Mouse (Mus musculus): Measurements from ENCODE around the gene Bcl9. TPM values are rescaled to one million over a fixed set of nuclear protein-coding genes. Genes with fewer than 3 reads are reported as not detected.

The Bcl9 gene
- total and polyA plus RNA-seq, 3 experiments = 2.1 to 20.8 TPM; not detected in 1

DNA sequence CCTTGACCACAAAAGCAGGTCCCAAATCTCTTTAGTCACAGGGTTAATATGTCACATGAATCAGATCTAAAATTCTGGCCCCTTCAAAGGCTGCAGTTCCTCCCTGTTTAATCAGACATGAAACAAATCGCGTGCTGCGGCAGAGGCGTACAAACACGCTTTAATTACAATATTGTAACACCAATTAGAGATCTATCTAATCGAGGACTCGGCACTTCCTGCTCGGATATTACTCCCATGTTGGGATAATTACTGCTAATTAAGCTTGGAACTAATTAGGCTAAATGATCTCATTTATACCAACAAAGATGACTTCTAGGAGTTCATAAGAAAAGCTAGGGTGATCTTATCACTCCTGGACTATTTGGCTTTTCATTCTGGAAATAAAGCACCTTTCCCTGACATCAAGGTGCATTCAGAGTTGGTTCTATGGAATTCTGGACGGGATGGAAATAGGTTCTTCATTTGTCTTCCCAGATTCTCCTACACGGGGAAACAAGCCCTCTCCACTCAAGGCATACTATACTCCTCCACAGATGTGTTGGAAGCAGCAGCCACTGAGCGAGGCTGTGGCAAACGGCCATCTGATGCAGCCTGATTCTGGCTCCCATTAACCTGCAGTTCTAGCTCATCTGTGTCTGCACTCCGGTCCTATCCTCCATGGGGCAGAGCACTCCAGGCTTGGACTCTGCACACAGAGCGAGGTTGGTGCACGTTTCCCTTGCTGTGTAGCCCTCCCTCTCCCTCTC lies 31.9 kb downstream of the Bcl9 start:
- TF ChIP-seq MXI1 (IDR thresholded peaks at IDR 0.05; ENCODE audit: low read depth, low read length) (no peak), USF2 (IDR thresholded peaks at IDR 0.05; ENCODE audit: borderline replicate concordance in 1 of 2, insufficient read depth in 1 of 2, low read depth in 1 of 2, low read length in 2 of 2) (no peak), TAL1 (IDR thresholded peaks at IDR 0.05; ENCODE audit: low read length) (no peak), UBTF (IDR thresholded peaks at IDR 0.05; ENCODE audit: borderline replicate concordance, insufficient read depth, low read depth, low read length) (no peak), E2F4 (IDR thresholded peaks at IDR 0.05; ENCODE audit: borderline replicate concordance, low read depth, low read length) (no peak)
- H3K4me1 ChIP-seq (ENCODE audit: control insufficient read depth in 1 of 2, insufficient read depth in 2 of 2, low read length in 2 of 2) = no peaks in the 10 kb centered on the region; a peak in 2 of 4 replicates
- no peak for DNase-seq (ENCODE audit: low read depth, low spot score)

DNA sequence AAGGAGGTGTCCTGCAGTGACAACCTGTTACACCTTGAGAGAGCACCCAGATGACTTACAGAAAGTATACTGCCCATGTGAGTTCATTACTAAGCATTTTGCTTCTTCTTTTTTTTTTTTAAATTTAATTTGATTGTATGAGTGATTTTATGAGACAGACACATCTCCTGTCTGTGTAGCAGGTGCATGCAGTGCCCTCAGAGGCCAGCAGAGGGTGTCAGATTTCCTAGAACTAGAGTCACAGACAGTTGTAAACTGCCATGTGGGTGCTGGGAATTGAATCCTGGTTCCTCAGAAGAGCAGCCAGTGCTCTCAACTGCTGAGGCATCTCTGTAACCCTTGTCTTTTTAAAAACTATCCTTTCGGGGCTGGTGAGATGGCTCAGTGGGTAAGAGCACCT lies 35.5 kb downstream of the Bcl9 start:
- no peaks in the 10 kb centered on the region for H3K9me3 ChIP-seq (replicated peaks; ENCODE audit: insufficient read depth, low read length)
- DNase-seq (ENCODE audit: low read depth, low spot score) = peak; percentile 53
- H3K27me3 ChIP-seq (ENCODE audit: control insufficient read depth in 1 of 2, insufficient read depth in 2 of 2, low read length in 2 of 2) = peaks cover 0 to 1% of the 10 kb centered on the region in 2 experiments; a peak in 2 of 4 replicates
- no peaks in the 10 kb centered on the region for H3K79me2 ChIP-seq (ENCODE audit: control insufficient read depth, insufficient read depth, low read length, poor library complexity)
- no peak overlapping the region for H3K4me3 ChIP-seq (ENCODE audit: control insufficient read depth in 1 of 2, insufficient read depth in 1 of 2, low read depth in 2 of 2, low read length in 2 of 2)
- no peaks in the 10 kb centered on the region; a peak in 1 of 4 replicates for H3K4me1 ChIP-seq (ENCODE audit: control insufficient read depth in 1 of 2, insufficient read depth in 2 of 2, low read length in 2 of 2)
- H3K36me3 ChIP-seq (ENCODE audit: control insufficient read depth in 1 of 2, insufficient read depth in 2 of 2, low read length in 2 of 2) = no peaks in the 10 kb centered on the region
- H3K27ac ChIP-seq (ENCODE audit: control insufficient read depth, low read depth, low read length) = no peak overlapping the region
- H3K9ac ChIP-seq (ENCODE audit: control insufficient read depth, low read depth, low read length, poor library complexity, severe bottlenecking) = no peak overlapping the region
- TF ChIP-seq CTCF (IDR thresholded peaks at IDR 0.05 in 2 of 3, conservative IDR thresholded peaks at IDR 0.05 in 1 of 3; ENCODE audit: control insufficient read depth in 1 of 3, insufficient read depth in 1 of 3, low read depth in 2 of 3, low read length in 3 of 3, poor library complexity in 1 of 3, severe bottlenecking in 1 of 3) (peak; percentile 51 to 67 (median 58)), RAD21 (IDR thresholded peaks at IDR 0.05; ENCODE audit: low read depth, low read length) (peak; percentile 18), SMC3 (IDR thresholded peaks at IDR 0.05; ENCODE audit: low read depth, low read length) (peak; percentile 34), MAX (IDR thresholded peaks at IDR 0.05; ENCODE audit: low read length) (no peak), USF1 (IDR thresholded peaks at IDR 0.05; ENCODE audit: low read depth, low read length) (no peak), TBP (IDR thresholded peaks at IDR 0.05; ENCODE audit: low read depth, low read length) (0 out of 2 replicates have a peak, but pooled peaks have one; percentile 15)

More for the DNA sequence above, 31.9 kb downstream of the Bcl9 start:
- Histone ChIP-seq H3K9ac (ENCODE audit: control insufficient read depth, low read depth, low read length, poor library complexity, severe bottlenecking) (no peak overlapping the region), H3K27ac (ENCODE audit: control insufficient read depth, low read depth, low read length) (no peak overlapping the region), H3K4me3 (ENCODE audit: control insufficient read depth in 1 of 2, insufficient read depth in 1 of 2, low read depth in 2 of 2, low read length in 2 of 2) (no peak overlapping the region), H3K9me3 (replicated peaks; ENCODE audit: insufficient read depth, low read length) (no peaks in the 10 kb centered on the region), H3K36me3 (ENCODE audit: control insufficient read depth in 1 of 2, insufficient read depth in 2 of 2, low read length in 2 of 2) (no peaks in the 10 kb centered on the region), H3K79me2 (ENCODE audit: control insufficient read depth, insufficient read depth, low read length, poor library complexity) (no peaks in the 10 kb centered on the region), H3K27me3 (ENCODE audit: control insufficient read depth in 1 of 2, insufficient read depth in 2 of 2, low read length in 2 of 2) (no peaks in the 10 kb centered on the region; a peak in 1 of 4 replicates)

DNA sequence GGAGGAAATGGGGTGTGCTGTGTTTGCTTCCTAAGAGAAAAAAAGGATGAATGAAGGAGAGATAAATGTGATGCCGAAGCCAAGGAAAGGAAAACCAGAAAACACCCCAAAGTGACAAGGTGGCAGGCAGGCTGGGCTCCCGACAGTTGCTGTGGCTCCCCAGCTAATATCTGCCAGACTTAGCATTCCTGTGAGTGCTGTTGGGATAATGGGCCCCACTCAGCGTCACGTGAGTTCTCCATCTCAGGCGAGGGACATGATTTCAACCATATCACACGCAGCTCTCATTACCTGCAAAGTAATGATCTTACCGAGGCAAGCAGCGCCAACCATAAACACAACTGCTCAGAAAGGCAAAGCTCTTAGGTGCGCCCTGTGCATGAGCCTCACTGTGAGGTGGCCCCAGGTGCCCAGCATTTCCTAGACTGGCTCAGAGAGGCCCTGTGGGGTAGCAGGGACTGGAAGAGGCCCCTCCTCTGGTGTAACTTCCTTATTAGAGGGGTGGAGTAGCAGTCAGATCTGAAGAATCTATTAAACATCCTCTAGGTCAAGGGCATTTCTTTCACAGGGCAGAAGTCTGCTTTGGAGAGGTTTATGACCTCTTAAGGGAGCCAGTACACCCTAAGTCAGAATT lies 41.9 kb downstream of the Bcl9 start:
- H3K27ac ChIP-seq (ENCODE audit: control insufficient read depth, low read depth, low read length) = no peak overlapping the region
- H3K79me2 ChIP-seq (ENCODE audit: control insufficient read depth, insufficient read depth, low read length, poor library complexity) = no peaks in the 10 kb centered on the region
- no peak overlapping the region for H3K4me3 ChIP-seq (ENCODE audit: control insufficient read depth in 1 of 2, insufficient read depth in 1 of 2, low read depth in 2 of 2, low read length in 2 of 2)
- H3K36me3 ChIP-seq (ENCODE audit: control insufficient read depth in 1 of 2, insufficient read depth in 2 of 2, low read length in 2 of 2) = no peaks in the 10 kb centered on the region
- no peaks in the 10 kb centered on the region for H3K9me3 ChIP-seq (replicated peaks; ENCODE audit: insufficient read depth, low read length)
- H3K27me3 ChIP-seq (ENCODE audit: control insufficient read depth in 1 of 2, insufficient read depth in 2 of 2, low read length in 2 of 2) = peaks cover 6 to 7% of the 10 kb centered on the region in 2 experiments
- no peak for TF ChIP-seq RAD21 (IDR thresholded peaks at IDR 0.05; ENCODE audit: low read depth, low read length)
- TF ChIP-seq ELF1 (IDR thresholded peaks at IDR 0.05; ENCODE audit: low read depth, low read length) = 0 out of 2 replicates have a peak, but pooled peaks have one; percentile 13
- TF ChIP-seq UBTF (IDR thresholded peaks at IDR 0.05; ENCODE audit: borderline replicate concordance, insufficient read depth, low read depth, low read length) = no peak
- no peak for TF ChIP-seq MAX (IDR thresholded peaks at IDR 0.05; ENCODE audit: low read length)
- no peak for TF ChIP-seq BHLHE40 (IDR thresholded peaks at IDR 0.05; ENCODE audit: borderline replicate concordance, low read depth, low read length)
- no peak for TF ChIP-seq CHD1 (IDR thresholded peaks at IDR 0.05; ENCODE audit: low read depth, low read length)
- TF ChIP-seq SMC3 (IDR thresholded peaks at IDR 0.05; ENCODE audit: low read depth, low read length) = no peak
- H3K4me1 ChIP-seq (ENCODE audit: control insufficient read depth in 1 of 2, insufficient read depth in 2 of 2, low read length in 2 of 2) = peaks cover 2 to 7% of the 10 kb centered on the region in 2 experiments; a peak in 3 of 4 replicates
- peak; percentile 28 for DNase-seq (ENCODE audit: low read depth, low spot score)
- no peak overlapping the region for H3K9ac ChIP-seq (ENCODE audit: control insufficient read depth, low read depth, low read length, poor library complexity, severe bottlenecking)
